Mouse (Mus musculus): ENCODE results near the gene Apba3. TPM values are rescaled to one million over a fixed set of nuclear protein-coding genes. Genes with fewer than 3 reads are reported as not detected.
A peak's percentile ranks its signal among the peaks of the same experiment; 100 is the strongest.
"Not testable (repeated sequence)": the region's sequence is repeated elsewhere in the genome, so short reads cannot be mapped to it uniquely, and the experiment has no call there.

The Apba3 gene
- polyA plus RNA-seq (2012; rRNA removed): 100 and 207 TPM in 2 replicates

GRCm38 (mm10) chr10:81266211-81267105 lies at the start of gene Apba3, which contains the start of gene Mrpl54:
TSS of gene Apba3 (plus strand) at chr10:81266960.
TSS of gene Mrpl54 (minus strand) at chr10:81266934.
- TF ChIP-seq CTCF (IDR thresholded peaks at IDR 0.05; ENCODE audit: extremely low read depth, insufficient read length, insufficient replicate concordance, low read depth, low read length): no peak
- TF ChIP-seq POLR2A (IDR thresholded peaks at IDR 0.05; ENCODE audit: low read depth, low read length): peak; percentile 30
- H3K36me3 ChIP-seq (ENCODE audit: control insufficient read depth, insufficient read depth, low read length): peaks cover 12% of the 10 kb centered on the region
- H3K27me3 ChIP-seq (ENCODE audit: control insufficient read depth, insufficient read depth, low read length): no peaks in the 10 kb centered on the region
- peak within 1 kb of the TSS; percentile 75 for H3K4me3 ChIP-seq (ENCODE audit: low read depth, low read length)
- WGBS: under 1% methylated on average over 48 of the region's 48 CpGs
- H3K4me1 ChIP-seq (ENCODE audit: control insufficient read depth, insufficient read depth, insufficient read length, low read length): peaks cover 12% of the 10 kb centered on the region
- H3K27ac ChIP-seq (ENCODE audit: insufficient read depth, low read depth, low read length): peak within 1 kb of the TSS; percentile 82

- H3K27ac ChIP-seq (ENCODE audit: insufficient read depth, low read depth, low read length); H3K4me1 ChIP-seq (ENCODE audit: control insufficient read depth, insufficient read depth, insufficient read length, low read length); H3K36me3 ChIP-seq (ENCODE audit: control insufficient read depth, insufficient read depth, low read length); H3K4me3 ChIP-seq (ENCODE audit: low read depth, low read length); H3K27me3 ChIP-seq (ENCODE audit: control insufficient read depth, insufficient read depth, low read length): not testable (repeated sequence)
- WGBS: 14% methylated on average over 1 of the region's 1 CpGs
- TF ChIP-seq CTCF (IDR thresholded peaks at IDR 0.05; ENCODE audit: extremely low read depth, insufficient read length, insufficient replicate concordance, low read depth, low read length): peak; percentile 24; the same call in 1 of the 2 replicates
Observed at GRCm38 (mm10) chr10:81217267-81217666, 49.5 kb upstream of the Apba3 start.

GRCm38 (mm10) chr10:81217964-81218363 lies 48.8 kb upstream of the Apba3 start:
- Histone ChIP-seq H3K4me1 (ENCODE audit: control insufficient read depth, insufficient read depth, insufficient read length, low read length) (peaks cover 9% of the 10 kb centered on the region), H3K4me3 (ENCODE audit: low read depth, low read length) (no peak overlapping the region), H3K36me3 (ENCODE audit: control insufficient read depth, insufficient read depth, low read length) (no peaks in the 10 kb centered on the region), H3K27ac (ENCODE audit: insufficient read depth, low read depth, low read length) (no peak overlapping the region), H3K27me3 (ENCODE audit: control insufficient read depth, insufficient read depth, low read length) (no peaks in the 10 kb centered on the region)
- WGBS: 17% methylated on average over 7 of the region's 7 CpGs
- TF ChIP-seq CTCF (IDR thresholded peaks at IDR 0.05; ENCODE audit: extremely low read depth, insufficient read length, insufficient replicate concordance, low read depth, low read length) (peak; percentile 89), POLR2A (IDR thresholded peaks at IDR 0.05; ENCODE audit: low read depth, low read length) (no peak)

GRCm38 (mm10) chr10:81221402-81222015 lies 45.3 kb upstream of the Apba3 start:
- H3K4me1 ChIP-seq (ENCODE audit: control insufficient read depth, insufficient read depth, insufficient read length, low read length): peaks cover 9% of the 10 kb centered on the region
- no peaks in the 10 kb centered on the region for H3K27me3 ChIP-seq (ENCODE audit: control insufficient read depth, insufficient read depth, low read length)
- H3K4me3 ChIP-seq (ENCODE audit: low read depth, low read length): no peak overlapping the region
- 52% methylated on average over 5 of the region's 5 CpGs for WGBS
- peak overlapping the region; percentile 42; the same call in 1 of the 2 replicates for H3K27ac ChIP-seq (ENCODE audit: insufficient read depth, low read depth, low read length)
- TF ChIP-seq CTCF (IDR thresholded peaks at IDR 0.05; ENCODE audit: extremely low read depth, insufficient read length, insufficient replicate concordance, low read depth, low read length): no peak
- no peak for TF ChIP-seq POLR2A (IDR thresholded peaks at IDR 0.05; ENCODE audit: low read depth, low read length)
- H3K36me3 ChIP-seq (ENCODE audit: control insufficient read depth, insufficient read depth, low read length): no peaks in the 10 kb centered on the region

- not testable (repeated sequence) for H3K4me1 ChIP-seq (ENCODE audit: control insufficient read depth, insufficient read depth, insufficient read length, low read length); H3K36me3 ChIP-seq (ENCODE audit: control insufficient read depth, insufficient read depth, low read length); H3K27me3 ChIP-seq (ENCODE audit: control insufficient read depth, insufficient read depth, low read length); H3K27ac ChIP-seq (ENCODE audit: insufficient read depth, low read depth, low read length); H3K4me3 ChIP-seq (ENCODE audit: low read depth, low read length)
- 61% methylated on average over 2 of the region's 2 CpGs for WGBS
Observed at GRCm38 (mm10) chr10:81223731-81224130, 43.0 kb upstream of the Apba3 start.

- Histone ChIP-seq H3K4me3 (ENCODE audit: low read depth, low read length) (peak overlapping the region; percentile 20), H3K27me3 (ENCODE audit: control insufficient read depth, insufficient read depth, low read length) (0 out of 2 replicates have a peak, but pooled peaks cover 5% of the 10 kb centered on the region), H3K4me1 (ENCODE audit: control insufficient read depth, insufficient read depth, insufficient read length, low read length) (peaks cover 12% of the 10 kb centered on the region), H3K27ac (ENCODE audit: insufficient read depth, low read depth, low read length) (no peak overlapping the region), H3K36me3 (ENCODE audit: control insufficient read depth, insufficient read depth, low read length) (no peaks in the 10 kb centered on the region)
- TF ChIP-seq POLR2A (IDR thresholded peaks at IDR 0.05; ENCODE audit: low read depth, low read length) (no peak), CTCF (IDR thresholded peaks at IDR 0.05; ENCODE audit: extremely low read depth, insufficient read length, insufficient replicate concordance, low read depth, low read length) (no peak)
- 26% methylated on average over 20 of the region's 20 CpGs for WGBS
Observed at GRCm38 (mm10) chr10:81229735-81230437, 36.9 kb upstream of the Apba3 start.

All from small intestine, adult 2 months (tissue).